Mouse (Mus musculus) induced T-regulatory cell, adult 2 months (primary cell): ENCODE measurements around the gene Phgdh.

Source experiments
- DNase-seq: peaks from one replicate; pipeline ENCODE4 v3.0.0-alpha.2; 2012; ENCODE audit warnings: low read depth

Phgdh gene

DNA sequence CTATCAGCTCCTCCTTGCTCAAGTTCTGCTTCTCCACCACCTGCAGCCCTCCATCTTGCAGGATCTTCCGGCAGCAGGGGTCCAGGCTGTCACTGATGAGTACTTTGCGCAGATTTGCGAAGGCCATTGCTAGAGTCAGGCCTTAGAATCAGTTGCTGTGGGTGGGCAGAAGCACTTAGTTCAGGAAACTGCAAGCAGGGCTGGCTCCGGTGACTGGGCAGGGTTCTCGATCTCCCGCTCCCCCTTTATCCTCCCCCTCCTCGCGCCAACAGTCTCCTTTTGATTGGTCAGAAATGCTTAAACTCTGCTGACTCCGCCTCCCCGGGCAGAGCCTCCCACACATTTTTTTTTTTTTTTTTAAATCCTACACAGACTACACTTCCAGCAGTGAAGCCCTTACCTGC is at the start of gene Phgdh:
TSS of gene Phgdh (minus strand) at position 285 of the 404 bp plus-strand sequence.
- peak; percentile 91 for DNase-seq

DNA sequence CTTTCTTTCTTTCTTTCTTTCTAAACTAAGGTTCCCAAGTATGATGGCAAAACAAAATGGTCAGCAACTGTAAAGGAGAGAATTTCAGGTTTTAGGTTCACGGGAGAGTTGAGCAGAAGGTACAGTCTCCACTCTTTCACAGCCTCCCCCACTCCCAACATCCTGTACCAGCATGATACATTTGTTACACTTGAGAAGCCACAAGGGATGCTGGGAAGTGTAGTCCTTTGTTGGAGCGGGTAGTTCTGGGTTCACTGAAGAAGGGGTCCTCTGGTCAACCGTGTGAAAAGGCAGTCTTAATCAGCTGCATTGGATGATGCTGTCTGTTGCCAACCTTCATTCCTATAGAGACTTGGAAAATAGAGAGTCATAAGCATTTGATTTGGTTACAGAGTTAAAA is 49.5 kb upstream of the Phgdh start:
- DNase-seq: no peak

DNA sequence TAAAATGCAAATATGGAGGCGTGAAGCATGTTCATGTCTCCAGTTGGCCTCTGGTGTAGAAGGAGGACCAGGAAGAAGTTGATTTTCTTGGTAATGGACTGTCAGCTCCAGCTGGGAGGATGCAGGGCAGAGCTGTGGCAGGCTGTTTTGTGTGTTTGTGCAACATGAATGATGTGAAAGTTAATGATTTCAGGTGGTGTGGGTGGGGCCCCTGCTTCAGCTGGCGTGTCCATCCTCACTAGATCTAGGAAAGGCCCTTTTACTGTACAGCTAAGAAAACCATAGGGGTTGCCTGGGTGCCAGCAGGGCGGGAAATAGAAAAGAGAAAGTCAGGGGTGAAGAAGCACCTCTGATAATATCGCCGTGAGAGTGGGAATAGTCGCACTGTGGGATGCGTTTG is 48.0 kb upstream of the Phgdh start:
- DNase-seq: no peak

DNA sequence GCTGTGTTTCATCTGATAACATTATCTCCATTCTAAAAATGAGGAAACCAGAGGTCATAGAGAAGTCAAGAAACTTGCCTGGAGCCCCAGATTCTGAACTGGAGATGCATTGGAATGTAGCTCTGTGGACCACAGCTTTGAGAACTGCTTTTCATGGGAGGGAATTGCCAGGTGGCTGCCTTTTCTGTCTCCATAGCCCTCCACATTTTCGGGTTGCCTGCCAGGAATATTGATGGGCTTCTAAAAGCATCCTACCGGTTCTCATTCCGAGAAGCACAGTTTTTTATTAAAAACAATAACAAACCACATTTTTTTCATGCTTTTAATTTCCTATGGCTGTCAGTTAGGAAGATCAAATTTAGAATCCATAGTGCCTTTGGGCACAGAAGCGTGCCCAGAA is 47.3 kb upstream of the Phgdh start:
- no peak for DNase-seq

DNA sequence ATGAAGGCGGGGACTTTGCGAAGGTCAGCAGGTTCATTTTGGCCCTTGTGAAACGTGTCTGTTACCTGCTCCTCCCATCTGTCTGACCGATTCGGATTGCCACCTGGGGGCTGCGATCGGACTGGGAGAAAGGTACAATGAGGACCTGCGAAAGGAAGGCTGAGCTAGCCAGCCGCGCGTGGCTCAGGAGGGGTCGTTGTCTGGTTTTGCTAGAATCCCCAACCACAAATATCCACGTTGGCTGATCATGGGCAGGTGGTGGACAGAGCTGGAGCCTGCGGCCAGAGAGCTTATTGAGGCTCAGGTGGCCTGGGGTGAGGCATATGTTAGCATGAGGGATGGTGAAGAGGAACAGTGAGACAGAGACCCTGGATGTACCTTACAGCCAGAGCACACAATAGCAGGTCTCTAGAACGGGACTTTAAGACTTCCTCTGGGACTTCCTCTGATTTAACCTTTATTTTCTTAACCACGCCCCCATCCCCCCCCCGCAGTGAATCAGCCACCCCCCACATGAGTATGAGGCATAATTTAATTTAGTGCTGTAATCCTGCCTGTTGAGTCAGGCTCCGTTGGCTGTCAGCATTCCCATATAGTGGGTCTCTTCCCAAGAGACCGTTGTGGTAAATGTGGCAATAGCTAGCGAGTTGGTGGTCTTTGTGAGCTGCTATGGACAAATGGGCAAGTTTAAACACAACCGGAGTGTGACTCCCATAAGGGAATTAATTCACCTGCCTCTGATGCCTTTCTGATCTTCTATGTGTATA is 43.4 kb upstream of the Phgdh start:
- no peak for DNase-seq

DNA sequence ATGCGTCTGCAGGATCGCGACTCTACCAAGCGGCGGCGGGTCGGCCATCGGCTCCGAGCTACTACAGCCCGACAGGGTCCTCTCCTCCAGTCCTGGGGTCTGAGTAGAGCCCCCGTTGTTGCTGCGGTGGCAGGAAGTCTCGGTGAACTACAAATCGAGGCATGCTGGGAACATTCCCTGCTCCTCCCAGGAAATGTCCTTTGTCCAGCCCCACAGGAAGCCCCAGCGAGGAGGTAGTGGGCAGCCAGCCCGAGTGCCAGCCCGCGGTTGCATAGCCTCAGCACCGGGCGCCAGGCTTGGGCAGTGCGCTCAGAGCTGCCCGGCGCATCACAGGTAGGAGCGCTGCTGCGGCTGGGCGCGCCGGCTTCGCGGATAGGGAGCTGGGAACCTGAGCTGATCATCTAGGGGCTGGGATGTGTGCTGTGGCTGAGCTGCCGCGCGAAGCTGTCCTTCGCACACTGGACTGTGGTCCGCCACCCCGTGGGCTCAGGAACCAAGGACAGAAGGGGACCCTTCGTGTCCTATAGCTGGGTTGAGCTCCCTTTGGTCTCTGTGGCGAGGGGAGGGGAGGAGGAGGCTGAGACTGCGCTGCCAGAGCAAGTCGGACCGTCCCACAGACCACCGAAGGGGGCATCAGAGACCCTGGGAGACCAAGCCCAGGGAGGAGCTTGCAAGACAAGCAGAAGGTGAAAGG is 42.6 kb upstream of the Phgdh start, which contains the start of gene Zfp697:
TSS of gene Zfp697 (plus strand) at position 216 of the 694 bp plus-strand sequence.
- DNase-seq: no peak

DNA sequence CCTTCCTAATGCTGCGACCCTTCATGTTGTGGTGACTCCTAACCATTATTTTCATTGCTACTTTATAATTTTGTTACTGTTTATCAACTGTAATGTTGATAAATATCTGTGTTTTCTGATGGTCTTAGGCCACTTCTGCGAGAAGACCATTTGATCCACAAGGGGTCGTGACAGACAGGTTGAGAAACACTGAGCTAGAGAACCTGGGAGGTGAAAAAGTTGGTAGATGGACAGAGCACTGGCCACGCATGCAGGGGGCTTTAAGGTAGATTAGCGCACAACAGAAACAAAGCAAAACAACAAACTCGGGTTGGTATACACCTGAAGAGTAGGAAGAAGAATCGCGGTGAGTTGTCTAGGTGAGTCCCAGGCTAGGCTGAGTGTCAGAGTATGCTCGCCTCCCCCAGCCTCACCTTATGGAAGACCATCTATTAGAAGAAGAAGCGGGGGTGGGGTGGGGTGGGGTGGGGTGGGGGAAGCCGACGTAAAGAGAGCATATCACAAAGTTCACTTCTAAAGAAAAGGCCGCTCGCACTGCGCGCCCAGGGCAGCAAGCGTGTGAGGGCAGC is 42.0 kb upstream of the Phgdh start:
- no peak for DNase-seq

DNA sequence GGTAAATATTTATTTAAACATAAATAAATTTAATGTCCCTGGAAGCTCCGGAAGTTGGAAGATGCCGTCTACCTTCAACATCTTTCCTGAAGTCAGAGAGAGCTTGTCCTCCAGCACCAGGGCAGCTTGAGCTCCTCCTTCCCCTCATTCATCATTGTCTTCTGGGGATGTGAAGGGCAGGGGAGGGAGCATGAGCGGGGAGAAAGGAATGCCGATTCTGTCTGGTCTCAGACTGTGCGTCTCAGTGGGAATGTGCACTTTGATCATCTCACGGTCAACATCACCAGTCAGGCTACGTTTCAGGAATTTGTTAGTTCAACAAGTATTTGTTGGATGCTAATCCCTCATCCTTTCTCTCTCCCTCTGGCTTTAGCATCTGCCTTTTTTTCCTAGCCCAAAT is 39.4 kb upstream of the Phgdh start:
- DNase-seq: no peak

DNA sequence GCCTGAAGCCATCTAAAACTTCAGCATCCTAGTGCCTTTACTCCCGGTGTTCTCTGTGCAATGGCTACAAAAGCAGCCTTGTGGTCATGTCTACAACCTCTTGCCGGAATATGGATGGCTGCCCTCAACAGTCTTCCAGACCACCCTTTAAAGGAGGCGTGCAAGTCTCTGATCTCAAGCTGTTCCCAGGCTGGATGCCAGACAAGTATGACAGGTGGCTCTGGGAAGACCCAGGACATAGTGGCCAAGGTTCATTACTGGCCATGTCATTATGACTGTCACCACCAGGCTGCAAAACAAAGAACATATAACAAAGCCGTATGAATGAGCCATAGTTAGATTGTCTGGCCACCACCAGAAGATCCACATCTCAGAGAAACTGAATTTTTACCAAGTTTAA is 38.5 kb upstream of the Phgdh start:
- no peak for DNase-seq

DNA sequence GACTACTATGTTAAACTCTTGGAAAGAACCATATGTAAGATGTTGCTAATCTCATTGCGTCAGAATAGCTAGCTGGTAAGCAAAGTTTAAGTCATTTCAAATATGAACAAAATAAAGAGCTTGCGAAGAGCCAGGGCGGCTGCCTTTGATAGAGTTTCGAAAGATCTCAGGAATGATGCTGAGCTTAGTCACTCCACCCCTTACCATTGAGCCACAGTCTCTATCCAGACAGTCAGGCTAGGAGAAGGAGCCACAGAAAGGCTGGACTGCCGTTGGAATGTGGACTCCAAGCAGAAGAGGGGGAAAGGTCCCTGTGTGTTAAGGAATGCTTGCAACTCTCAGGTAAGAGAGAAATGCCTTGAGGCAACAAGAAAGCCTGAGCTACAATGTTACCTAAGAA is 35.2 kb upstream of the Phgdh start:
- no peak for DNase-seq

DNA sequence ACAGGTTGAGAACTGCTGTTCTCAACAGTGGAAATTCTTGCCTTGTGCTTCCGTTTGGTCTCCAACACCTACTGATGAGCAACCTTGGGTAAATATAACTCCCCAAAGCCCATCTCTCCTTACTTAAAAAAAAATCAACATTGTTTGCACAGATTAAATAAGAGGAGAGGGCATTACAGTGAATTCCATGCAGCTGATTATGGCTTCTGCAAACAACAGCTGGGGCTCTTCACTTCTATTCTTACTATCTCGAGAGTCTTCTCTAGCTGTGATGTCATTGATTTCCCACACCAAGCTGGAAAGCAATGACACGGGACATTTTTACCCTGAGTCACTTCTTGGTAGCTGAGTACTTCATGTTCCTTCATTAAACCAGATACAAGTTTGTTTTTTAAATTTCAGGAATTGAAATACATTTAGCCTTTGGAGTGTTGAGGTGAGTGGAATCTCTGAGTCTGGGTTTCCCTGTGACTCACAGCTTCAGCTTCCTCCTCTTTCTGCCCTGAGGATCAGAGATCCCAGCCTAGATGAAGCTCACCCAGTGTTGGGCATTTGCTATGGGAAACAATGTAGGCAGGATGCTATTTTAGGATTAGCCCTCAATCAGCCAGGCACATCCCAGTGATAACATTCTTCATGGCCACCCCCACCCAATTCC is 34.4 kb upstream of the Phgdh start:
- DNase-seq: no peak

DNA sequence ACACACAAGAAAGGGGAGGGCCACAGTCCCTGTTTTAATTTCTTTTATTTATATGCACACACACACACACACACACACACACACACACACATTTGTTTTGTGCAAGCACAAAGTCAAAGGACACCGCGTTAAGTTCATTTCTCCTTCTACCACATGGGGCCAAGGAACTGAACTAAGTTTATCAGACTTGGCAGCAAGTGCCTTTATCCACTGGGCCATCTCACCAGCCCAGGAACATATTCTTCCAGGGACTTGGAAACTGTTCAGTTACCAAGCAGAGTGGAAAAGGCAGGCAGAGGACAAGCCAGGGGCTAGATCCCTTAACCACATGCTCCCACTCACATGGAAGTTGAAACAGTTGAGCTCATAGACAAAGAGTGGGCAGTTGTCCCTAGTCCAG is 29.0 kb upstream of the Phgdh start:
- no peak for DNase-seq

DNA sequence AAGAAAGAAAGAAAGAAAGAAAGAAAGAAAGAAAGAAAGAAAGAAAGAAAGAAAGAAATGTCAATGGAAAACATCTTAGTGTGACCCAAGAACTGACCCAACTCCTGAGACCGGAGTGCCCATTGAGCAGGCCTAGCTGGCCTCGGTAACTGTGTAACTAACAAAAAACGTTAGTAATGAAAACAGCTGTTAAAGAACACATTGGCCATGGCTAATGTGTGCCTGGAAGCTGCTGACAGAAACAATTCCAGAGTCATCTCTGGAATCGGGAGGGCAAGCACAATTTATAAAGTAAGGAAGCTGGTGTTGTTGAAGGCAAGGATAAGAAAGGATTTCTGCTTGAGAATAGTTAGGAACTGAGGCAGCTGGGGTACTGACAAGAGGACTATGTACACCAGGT is 28.5 kb upstream of the Phgdh start:
- DNase-seq: no peak

DNA sequence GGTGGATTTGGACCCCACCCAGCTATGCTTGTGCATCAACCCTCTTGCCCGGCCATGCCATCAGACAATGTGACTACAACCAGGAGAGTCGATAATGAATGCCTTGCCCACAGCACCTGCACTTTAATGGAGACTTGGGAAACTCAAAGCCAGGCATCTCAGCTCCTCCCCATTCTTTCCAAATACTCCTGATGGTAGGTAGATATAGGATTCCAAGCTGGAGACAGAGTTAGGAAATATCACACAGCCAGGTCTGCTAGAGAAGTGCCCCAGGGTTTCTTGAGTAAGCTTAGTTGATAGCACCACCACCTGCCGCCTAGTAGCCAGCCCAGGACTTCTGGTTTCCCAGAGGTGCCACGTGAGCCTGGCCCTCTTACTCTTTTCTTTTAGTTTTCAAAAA is 27.0 kb upstream of the Phgdh start:
- no peak for DNase-seq

DNA sequence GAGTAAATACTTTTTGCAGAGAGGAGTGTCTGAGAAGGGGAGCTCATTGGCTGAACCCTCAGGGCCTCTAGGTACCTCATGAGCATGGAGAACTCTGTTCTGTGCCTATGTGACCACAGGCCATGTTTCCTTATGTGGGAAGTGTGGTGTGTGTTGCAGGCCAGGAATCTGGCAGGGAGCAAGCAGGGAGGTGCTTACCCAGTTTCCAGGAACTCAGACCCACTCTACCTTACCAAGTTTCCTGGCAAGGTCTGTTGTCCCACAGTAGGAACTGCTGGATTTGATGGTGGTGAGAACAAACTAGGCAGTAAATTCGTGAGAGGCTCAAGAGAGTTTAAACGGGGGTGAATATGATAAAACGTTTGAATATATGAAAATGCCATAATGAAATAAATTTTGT is 26.3 kb upstream of the Phgdh start:
- no peak for DNase-seq

DNA sequence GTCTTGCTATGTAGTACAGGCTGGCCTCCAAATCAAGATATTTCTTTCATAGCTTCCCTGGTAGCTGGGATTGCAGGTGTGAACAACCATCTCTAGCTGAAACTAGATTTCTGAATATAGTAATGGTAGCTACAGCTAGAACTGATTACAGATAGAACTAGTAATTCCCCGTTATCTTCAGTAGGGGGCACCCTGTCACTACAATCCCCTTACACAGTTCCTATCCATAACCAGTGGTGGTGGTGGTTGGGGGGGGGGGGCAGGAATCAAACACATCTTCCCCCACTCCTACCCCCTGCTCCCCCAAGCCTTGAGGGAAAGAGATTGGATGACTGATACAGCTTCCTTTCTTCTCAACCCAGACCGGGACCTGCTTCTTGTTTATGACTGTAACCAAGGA is 23.0 kb upstream of the Phgdh start:
- peak; percentile 53 for DNase-seq

DNA sequence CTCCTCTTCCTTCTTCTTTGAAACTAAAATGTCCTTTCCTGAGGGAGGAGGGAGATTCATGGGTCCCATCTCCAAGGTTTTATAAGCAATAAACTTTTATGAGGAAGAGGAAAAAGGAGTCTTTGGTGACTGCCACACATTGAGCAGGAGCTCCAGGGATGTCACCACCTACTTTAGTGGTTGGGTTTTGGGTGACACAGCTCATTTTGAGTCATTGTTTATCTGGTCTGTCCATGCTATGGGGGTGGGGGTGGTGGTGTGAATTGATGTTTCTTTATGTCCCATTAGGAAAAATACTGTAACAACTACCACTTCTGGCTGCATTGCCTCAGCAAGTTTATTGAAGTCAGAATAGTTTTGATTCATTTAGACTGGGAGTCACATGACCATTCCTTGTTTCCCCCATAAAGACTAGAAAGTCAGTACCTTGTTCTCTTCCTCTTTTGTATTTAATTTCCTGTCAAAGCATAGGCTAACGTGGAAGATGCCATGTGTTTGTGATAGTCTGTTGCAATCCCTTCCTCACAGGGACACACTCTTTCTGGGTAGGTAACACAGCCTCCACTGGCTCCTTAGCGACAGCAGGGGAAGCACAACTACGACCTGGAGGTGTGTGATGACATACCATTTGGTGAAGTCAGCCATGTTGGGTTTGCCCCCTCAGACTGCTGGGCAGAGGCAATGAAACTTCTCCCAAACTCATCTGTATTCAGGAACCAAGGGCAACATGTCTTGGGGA is 17.0 kb upstream of the Phgdh start:
- DNase-seq: no peak

DNA sequence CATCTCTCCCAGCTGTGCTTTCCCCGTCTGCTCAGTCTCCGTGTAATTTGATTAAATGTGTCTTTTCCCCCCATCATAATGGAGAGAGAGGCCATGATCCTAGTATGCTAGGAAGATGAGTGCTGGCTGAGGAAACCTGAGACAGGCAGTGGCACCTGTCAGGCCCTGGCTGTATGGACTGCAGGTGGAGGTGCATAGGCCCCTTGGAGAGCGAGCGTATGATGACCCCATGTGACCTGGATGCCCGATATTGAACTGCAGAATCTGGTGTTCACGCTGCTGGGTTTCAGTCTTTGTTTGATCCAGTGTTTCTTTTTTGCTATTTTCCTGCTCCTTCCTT is 16.2 kb upstream of the Phgdh start:
- DNase-seq: no peak

DNA sequence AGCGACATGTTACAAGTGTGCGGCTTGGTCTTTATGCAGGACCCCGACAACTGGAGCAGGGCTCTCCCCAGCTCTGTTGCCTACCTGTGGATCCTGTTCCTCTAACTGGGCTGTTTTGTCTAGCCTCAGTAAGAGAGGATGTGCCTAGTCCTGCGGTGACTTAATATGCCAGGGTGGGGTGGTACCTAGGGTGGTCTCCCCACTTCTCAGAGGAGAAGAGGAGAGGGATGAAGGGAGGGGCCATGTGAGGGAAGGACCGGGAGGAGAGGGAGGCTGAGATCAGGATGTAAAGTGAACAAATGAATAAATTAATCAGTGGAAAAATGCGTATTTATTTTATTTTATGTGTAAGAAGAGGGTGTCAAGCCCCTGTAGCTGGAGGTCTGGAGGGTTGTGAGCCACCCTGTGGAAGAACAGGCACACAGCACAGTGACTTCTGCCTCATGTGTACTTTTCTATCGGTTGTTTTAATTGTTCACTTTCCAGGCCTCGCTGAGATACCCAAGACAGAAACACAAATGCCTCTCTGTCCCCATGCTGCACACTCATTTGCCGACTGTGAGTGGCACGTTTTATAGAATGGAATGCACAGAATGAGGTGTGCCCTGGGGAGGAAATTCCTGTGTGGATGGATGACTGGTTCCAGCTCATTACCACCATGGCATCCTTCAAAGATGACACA is 15.7 kb upstream of the Phgdh start:
- DNase-seq: no peak

DNA sequence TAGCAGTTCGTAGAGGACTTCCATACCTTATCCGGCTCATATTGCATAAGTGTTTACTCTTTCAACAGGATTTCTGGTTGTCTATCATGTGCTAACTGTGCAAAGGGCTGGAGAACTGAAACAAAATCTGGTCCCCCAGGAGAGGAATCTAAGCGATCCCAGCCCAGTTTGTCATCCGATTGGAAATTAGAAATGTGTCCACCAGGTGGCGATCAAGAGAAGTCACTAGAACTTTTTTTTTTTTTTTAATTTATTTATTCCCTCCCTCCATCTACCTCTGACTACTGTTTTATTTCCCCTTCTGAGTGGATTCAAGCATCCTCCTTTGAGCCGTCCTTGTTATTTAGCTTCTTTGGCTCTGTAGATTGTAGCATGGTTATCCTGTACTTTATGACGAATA is 14.1 kb upstream of the Phgdh start:
- DNase-seq: peak; percentile 88

DNA sequence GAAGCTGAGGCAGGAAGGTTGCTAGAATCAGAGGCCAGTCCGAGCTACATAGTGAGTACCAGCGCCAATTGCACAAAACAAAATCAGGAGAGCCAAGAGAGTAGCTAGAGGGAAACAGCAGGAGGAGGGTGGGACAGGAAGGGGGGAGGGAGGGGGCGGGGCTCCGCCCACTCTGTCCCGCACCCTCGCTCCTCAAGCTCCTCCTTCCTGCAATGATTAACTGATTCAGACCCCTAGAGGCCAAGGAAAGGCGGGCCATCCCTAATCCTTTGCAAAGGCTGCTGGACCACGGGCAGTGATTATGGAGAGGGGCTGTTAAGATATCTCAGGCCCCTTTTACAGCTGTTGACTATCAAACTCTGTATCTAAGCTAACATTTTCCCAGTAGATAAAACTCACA is 8.9 kb upstream of the Phgdh start:
- DNase-seq: peak; percentile 71

DNA sequence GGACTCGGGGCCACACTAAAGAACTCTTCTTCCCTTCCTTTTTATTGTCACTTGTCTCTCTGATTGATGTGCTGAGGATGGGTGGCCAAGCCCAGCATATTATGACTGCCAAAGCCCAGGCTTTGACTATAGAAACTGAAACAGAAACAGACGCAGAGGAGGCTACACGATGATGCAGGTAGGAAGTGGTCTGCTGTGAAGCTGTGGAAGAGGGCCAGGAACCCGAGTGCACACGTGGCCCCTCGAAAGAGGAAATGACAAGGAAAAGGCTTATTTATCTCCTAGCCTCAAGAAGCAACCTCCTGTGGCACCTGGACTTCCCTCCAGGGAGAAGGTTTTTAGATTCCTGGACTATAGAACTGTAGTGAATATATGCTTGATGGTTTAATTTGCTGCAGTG is 8.3 kb upstream of the Phgdh start:
- peak; percentile 90 for DNase-seq
